Mouse (Mus musculus) T-helper 1 cell (primary cell): Measurements from ENCODE around the gene Xlr3b.
"Not testable (repeated sequence)": the region's sequence is repeated elsewhere in the genome, so short reads cannot be mapped to it uniquely, and the experiment has no call there.

Experiments
- in situ Hi-C: fragments of 300-600 bp; cut with MboI, MseI; formaldehyde crosslinking; loops from one replicate; pipeline ENCODE4 v1.15.1; 2025; ENCODE audit warnings: high pct_unique_total_duplicates

Gene Xlr3b

GRCm38 (mm10) chrX:73191934-73192333, at the start of gene Xlr3b:
Xlr3b (plus strand) TSS chrX:73192207.
- in situ Hi-C loops, result loop anchor here (5.0 kb wide), 1 partner anchor 1500 kb away; no protein-coding TSS in a partner anchor

GRCm38 (mm10) chrX:73143218-73143618, 48.8 kb upstream of the Xlr3b start:
- in situ Hi-C loops, result not testable (repeated sequence)

- in situ Hi-C loops, result not testable (repeated sequence)
Measured at GRCm38 (mm10) chrX:73148496-73148895, 43.5 kb upstream of the Xlr3b start, which contains the start of gene Xlr5b. Xlr5b (plus strand) TSS chrX:73148796.

- in situ Hi-C loops, result not testable (repeated sequence)
Measured at GRCm38 (mm10) chrX:73149350-73149749, 42.7 kb upstream of the Xlr3b start, which contains the start of gene DXBay18. DXBay18 (minus strand) TSS chrX:73149450.

- in situ Hi-C loops, result not testable (repeated sequence)
Measured at GRCm38 (mm10) chrX:73176889-73177288, 15.1 kb upstream of the Xlr3b start, which contains the start of gene Spin2d. Spin2d (minus strand) TSS chrX:73176989.

- in situ Hi-C loops, result loop anchor here (10.0 kb wide), 1 partner anchor 1731 kb away; no protein-coding TSS in a partner anchor
Measured at GRCm38 (mm10) chrX:73213819-73214564, 22.0 kb downstream of the Xlr3b start, which contains the start of gene Xlr4b. Xlr4b (plus strand) TSS chrX:73214333.

- in situ Hi-C loops, result no loop called here
Measured at GRCm38 (mm10) chrX:73225365-73225764, 33.4 kb downstream of the Xlr3b start.

- in situ Hi-C loops, result no loop called here
Measured at GRCm38 (mm10) chrX:73227914-73228605, 36.1 kb downstream of the Xlr3b start, which contains the start of gene F8a. F8a (plus strand) TSS chrX:73228291.

GRCm38 (mm10) chrX:73228606-73229214, 36.7 kb downstream of the Xlr3b start:
- in situ Hi-C loops, result no loop called here

GRCm38 (mm10) chrX:73229288-73229687, 37.3 kb downstream of the Xlr3b start:
- in situ Hi-C loops, result no loop called here

GRCm38 (mm10) chrX:73242821-73243325, 50.9 kb downstream of the Xlr3b start, which contains the start of gene Xlr4c:
Xlr4c (minus strand) TSS chrX:73243130.
- in situ Hi-C loops, result loop anchor here (5.0 kb wide), 1 partner anchor 1699 kb away; no protein-coding TSS in a partner anchor
